Mouse (Mus musculus): ENCODE data around the gene Gm26741. TPM values are rescaled to one million over a fixed set of nuclear protein-coding genes. Genes with fewer than 3 reads are reported as not detected.

Gene Gm26741
- polyA plus RNA-seq, 1 experiment from 2014 or later = not detected

GRCm38 (mm10) chr10:52376422-52376821, 17.9 kb downstream of the Gm26741 start:
- peaks cover 21% of the 10 kb centered on the region for H3K4me1 ChIP-seq (replicated peaks)
- H3K4me2 ChIP-seq = no peak overlapping the region
- H3K9me3 ChIP-seq = no peaks in the 10 kb centered on the region
- H3K4me3 ChIP-seq = no peak overlapping the region
- WGBS = 97% methylated on average over 2 of the region's 2 CpGs
- no peaks in the 10 kb centered on the region for H3K36me3 ChIP-seq
- ATAC-seq (ENCODE audit: low FRiP score, low read depth) = no peak
- H3K9ac ChIP-seq = no peak overlapping the region
- no peaks in the 10 kb centered on the region for H3K27me3 ChIP-seq
- no peak overlapping the region for H3K27ac ChIP-seq (replicated peaks)

- ATAC-seq (ENCODE audit: low FRiP score, low read depth) = no peak
- no peak overlapping the region for H3K4me3 ChIP-seq
- WGBS = 90% methylated on average over 2 of the region's 2 CpGs
These were observed 19.2 kb downstream of the Gm26741 start for GRCm38 (mm10) chr10:52377813-52378212.

DNA sequence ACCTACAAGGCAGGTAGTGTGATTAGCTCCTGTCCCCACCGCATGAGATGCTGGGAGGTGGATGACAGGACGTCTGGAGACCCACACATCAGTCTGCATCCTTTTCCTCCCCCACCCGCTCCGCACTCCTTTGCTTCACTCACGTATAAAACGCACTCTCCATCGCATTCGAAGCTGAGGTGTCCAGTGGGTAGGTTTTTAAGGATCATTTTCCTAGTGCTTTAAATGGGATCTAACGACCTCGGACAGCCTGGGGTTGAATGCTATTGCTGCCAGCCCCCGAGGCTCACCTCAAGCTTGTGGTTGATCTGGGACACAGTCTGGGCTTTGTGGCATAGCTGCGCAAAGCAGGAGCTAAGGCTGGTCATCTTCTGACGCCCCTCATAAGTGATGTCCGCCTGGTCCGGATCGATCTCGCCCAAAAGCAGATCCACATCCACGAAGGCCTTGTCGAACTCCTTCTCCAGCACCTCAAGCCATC, 22.8 kb downstream of the Gm26741 start:
- Histone ChIP-seq H3K9ac (peak overlapping the region; percentile 65), H3K36me3 (no peaks in the 10 kb centered on the region), H3K27me3 (no peaks in the 10 kb centered on the region), H3K4me1 (replicated peaks) (peaks cover 26% of the 10 kb centered on the region), H3K9me3 (no peaks in the 10 kb centered on the region), H3K4me3 (peak overlapping the region; percentile 63), H3K27ac (replicated peaks) (peak overlapping the region; percentile 97), H3K4me2 (peak overlapping the region; percentile 67)
- peak; percentile 64 for ATAC-seq (ENCODE audit: low FRiP score, low read depth)
- WGBS = under 1% methylated on average over 19 of the region's 19 CpGs

More at GRCm38 (mm10) chr10:52377813-52378212, 19.2 kb downstream of the Gm26741 start:
- H3K4me1 ChIP-seq (replicated peaks) = peaks cover 24% of the 10 kb centered on the region
- H3K9me3 ChIP-seq = no peaks in the 10 kb centered on the region
- H3K27ac ChIP-seq (replicated peaks) = no peak overlapping the region
- no peak overlapping the region for H3K9ac ChIP-seq
- H3K4me2 ChIP-seq = no peak overlapping the region
- H3K27me3 ChIP-seq = no peaks in the 10 kb centered on the region
- no peaks in the 10 kb centered on the region for H3K36me3 ChIP-seq

GRCm38 (mm10) chr10:52381845-52382591, 23.5 kb downstream of the Gm26741 start, which contains the start of gene Gopc:
TSS of gene Gopc (minus strand) at chr10:52382124.
- Histone ChIP-seq H3K4me2 (peak within 1 kb of the TSS; percentile 69), H3K27me3 (no peaks in the 10 kb centered on the region), H3K27ac (replicated peaks) (peak within 1 kb of the TSS; percentile 97), H3K4me1 (replicated peaks) (peaks cover 26% of the 10 kb centered on the region), H3K9me3 (no peaks in the 10 kb centered on the region), H3K36me3 (no peaks in the 10 kb centered on the region), H3K4me3 (peak within 1 kb of the TSS; percentile 63), H3K9ac (peak within 1 kb of the TSS; percentile 65)
- ATAC-seq (ENCODE audit: low FRiP score, low read depth) = peak; percentile 98
- 0% methylated on average over 64 of the region's 71 CpGs for WGBS

DNA sequence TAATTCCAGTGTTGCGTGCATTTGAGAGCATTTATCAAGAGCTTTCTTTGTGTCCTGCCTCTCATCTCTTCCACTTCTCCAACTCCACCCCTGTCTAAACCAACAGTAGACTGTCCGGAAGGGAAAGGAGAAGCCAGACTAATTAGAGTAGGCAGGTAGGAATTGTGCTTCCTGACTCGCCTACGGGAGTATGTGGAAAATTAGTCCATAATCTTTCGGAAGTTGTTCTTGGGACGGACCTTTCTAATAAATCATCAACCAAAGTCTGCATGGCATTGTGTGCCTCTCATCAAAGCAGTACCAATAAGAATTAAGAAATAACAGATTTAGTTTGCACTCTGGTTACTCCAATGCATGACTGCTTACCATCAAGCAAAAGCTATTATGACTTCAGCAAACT, 24.5 kb downstream of the Gm26741 start:
- no peak for ATAC-seq (ENCODE audit: low FRiP score, low read depth)
- H3K9ac ChIP-seq = peak overlapping the region; percentile 61; the same call in 1 of the 2 replicates
- H3K36me3 ChIP-seq = no peaks in the 10 kb centered on the region
- H3K9me3 ChIP-seq = no peaks in the 10 kb centered on the region
- H3K27me3 ChIP-seq = no peaks in the 10 kb centered on the region
- peak overlapping the region; percentile 69 for H3K4me2 ChIP-seq
- no peak overlapping the region for H3K27ac ChIP-seq (replicated peaks)
- peaks cover 22% of the 10 kb centered on the region for H3K4me1 ChIP-seq (replicated peaks)
- 87% methylated on average over 6 of the region's 6 CpGs for WGBS
- H3K4me3 ChIP-seq = peak overlapping the region; percentile 63

DNA sequence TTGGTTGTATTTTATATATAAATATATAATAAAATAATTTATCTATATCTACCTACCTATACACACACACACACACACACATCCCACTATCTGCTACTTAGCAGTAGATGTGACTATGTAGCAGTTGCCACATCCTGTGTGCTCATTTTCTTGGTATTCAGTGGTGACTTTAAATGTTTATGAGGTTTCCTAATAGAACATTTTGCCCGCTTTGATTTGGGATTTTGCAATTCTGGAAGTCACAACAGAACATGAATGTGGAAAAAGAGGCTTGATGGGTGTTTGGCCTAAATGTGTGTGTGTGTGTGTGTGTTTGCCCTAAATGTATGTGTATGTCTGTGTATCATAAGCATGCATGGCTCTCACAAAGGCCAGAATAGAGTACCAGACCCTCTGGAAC, 25.0 kb downstream of the Gm26741 start:
- H3K4me2 ChIP-seq = no peak overlapping the region
- 97% methylated on average over 1 of the region's 1 CpGs for WGBS
- no peak overlapping the region for H3K9ac ChIP-seq
- ATAC-seq (ENCODE audit: low FRiP score, low read depth) = no peak
- H3K9me3 ChIP-seq = no peaks in the 10 kb centered on the region
- H3K27me3 ChIP-seq = no peaks in the 10 kb centered on the region
- H3K27ac ChIP-seq (replicated peaks) = no peak overlapping the region
- peaks cover 18% of the 10 kb centered on the region for H3K4me1 ChIP-seq (replicated peaks)
- no peaks in the 10 kb centered on the region for H3K36me3 ChIP-seq
- no peak overlapping the region for H3K4me3 ChIP-seq

GRCm38 (mm10) chr10:52384823-52385610, 26.4 kb downstream of the Gm26741 start:
- no peaks in the 10 kb centered on the region for H3K27me3 ChIP-seq
- ATAC-seq (ENCODE audit: low FRiP score, low read depth) = no peak

GRCm38 (mm10) chr10:52387192-52387591, 28.6 kb downstream of the Gm26741 start:
- no peak overlapping the region for H3K4me2 ChIP-seq
- no peak for ATAC-seq (ENCODE audit: low FRiP score, low read depth)
- peaks cover 5% of the 10 kb centered on the region for H3K4me1 ChIP-seq (replicated peaks)
- 76% methylated on average over 4 of the region's 4 CpGs for WGBS
- H3K9ac ChIP-seq = no peak overlapping the region
- H3K36me3 ChIP-seq = no peaks in the 10 kb centered on the region
- H3K9me3 ChIP-seq = no peaks in the 10 kb centered on the region
- H3K27me3 ChIP-seq = no peaks in the 10 kb centered on the region
- H3K27ac ChIP-seq (replicated peaks) = no peak overlapping the region
- H3K4me3 ChIP-seq = no peak overlapping the region

More at GRCm38 (mm10) chr10:52384823-52385610, 26.4 kb downstream of the Gm26741 start:
- WGBS = 39% methylated on average over 8 of the region's 8 CpGs
- Histone ChIP-seq H3K9me3 (no peaks in the 10 kb centered on the region), H3K4me3 (no peak overlapping the region), H3K27ac (replicated peaks) (no peak overlapping the region), H3K4me1 (replicated peaks) (peaks cover 5% of the 10 kb centered on the region), H3K36me3 (no peaks in the 10 kb centered on the region), H3K4me2 (no peak overlapping the region), H3K9ac (no peak overlapping the region)

GRCm38 (mm10) chr10:52388922-52389430, 30.4 kb downstream of the Gm26741 start, which contains the start of gene Nepn:
TSS of gene Nepn (plus strand) at chr10:52388972.
- Histone ChIP-seq H3K27me3 (no peaks in the 10 kb centered on the region), H3K4me3 (no peak within 1 kb of the TSS), H3K9me3 (no peaks in the 10 kb centered on the region), H3K4me2 (no peak within 1 kb of the TSS), H3K36me3 (no peaks in the 10 kb centered on the region), H3K9ac (no peak within 1 kb of the TSS), H3K4me1 (replicated peaks) (no peaks in the 10 kb centered on the region), H3K27ac (replicated peaks) (no peak within 1 kb of the TSS)
- ATAC-seq (ENCODE audit: low FRiP score, low read depth) = no peak
- WGBS = 77% methylated on average over 5 of the region's 5 CpGs

DNA sequence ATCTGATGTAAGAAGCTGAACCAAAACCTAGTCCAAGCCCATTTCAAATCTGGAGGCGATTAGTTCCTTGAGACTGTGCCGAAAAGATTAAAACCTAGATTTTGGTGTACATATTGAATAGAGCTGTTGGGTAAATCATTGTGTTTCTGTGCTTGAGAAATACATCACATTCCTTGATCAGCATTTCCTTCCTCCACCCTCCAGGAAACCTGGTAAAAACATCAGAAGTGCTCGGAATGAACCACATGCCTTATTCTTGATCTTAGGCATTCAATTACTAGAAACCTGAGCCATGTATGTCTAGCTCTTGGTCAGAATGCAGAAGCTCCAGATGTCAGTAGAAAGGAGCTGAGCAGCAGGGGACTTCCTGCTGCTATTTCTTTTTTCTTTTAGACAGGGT, 30.9 kb downstream of the Gm26741 start:
- Histone ChIP-seq H3K4me1 (replicated peaks) (no peaks in the 10 kb centered on the region), H3K27ac (replicated peaks) (no peak overlapping the region), H3K4me2 (no peak overlapping the region), H3K9ac (no peak overlapping the region), H3K9me3 (no peaks in the 10 kb centered on the region), H3K4me3 (no peak overlapping the region), H3K36me3 (no peaks in the 10 kb centered on the region), H3K27me3 (no peaks in the 10 kb centered on the region)
- ATAC-seq (ENCODE audit: low FRiP score, low read depth) = no peak
- WGBS = 83% methylated on average over 3 of the region's 3 CpGs

DNA sequence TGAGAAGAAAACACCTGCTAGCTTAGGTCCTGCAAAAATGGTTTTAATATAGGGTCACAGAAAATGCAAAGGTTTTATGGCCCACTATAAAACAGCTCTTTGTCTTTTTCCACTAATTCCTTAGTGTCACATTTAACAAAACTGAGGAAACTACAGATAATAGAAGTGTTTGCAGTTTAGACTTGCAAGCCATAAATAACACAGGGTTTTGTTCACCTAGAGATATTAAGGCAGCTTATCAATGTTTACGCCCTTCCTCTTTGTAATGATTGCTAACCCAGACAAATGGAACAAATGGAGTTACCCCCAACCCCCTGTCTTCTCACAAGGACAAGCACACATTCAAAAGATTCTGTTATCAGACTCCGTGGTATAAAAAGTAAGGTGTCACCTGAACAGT, 32.6 kb downstream of the Gm26741 start:
- ATAC-seq (ENCODE audit: low FRiP score, low read depth) = no peak
- Histone ChIP-seq H3K4me2 (no peak overlapping the region), H3K27ac (replicated peaks) (no peak overlapping the region), H3K9ac (no peak overlapping the region), H3K9me3 (no peaks in the 10 kb centered on the region), H3K4me1 (replicated peaks) (no peaks in the 10 kb centered on the region), H3K27me3 (no peaks in the 10 kb centered on the region), H3K36me3 (no peaks in the 10 kb centered on the region), H3K4me3 (no peak overlapping the region)
- 76% methylated on average over 2 of the region's 2 CpGs for WGBS

DNA sequence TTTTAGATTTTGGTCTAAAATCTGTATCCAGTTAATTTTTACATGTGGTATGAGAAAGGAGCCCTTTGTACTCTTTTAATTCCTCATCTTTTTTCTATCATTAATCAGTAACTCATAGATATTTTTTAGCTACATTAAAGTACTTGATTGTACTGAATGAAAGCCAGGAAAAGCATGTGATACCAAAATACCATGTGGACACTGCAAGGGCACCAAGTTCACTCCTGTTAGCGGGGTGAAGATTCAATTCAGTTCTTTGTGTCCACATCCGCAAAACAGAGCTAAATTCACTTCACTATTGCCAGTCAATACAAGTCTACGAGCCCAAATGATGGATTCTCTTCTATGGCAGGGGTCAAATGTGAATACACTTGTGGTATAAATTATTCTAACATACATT, 38.1 kb downstream of the Gm26741 start:
- 91% methylated on average over 3 of the region's 3 CpGs for WGBS
- no peaks in the 10 kb centered on the region for H3K36me3 ChIP-seq
- H3K4me3 ChIP-seq = no peak overlapping the region
- no peaks in the 10 kb centered on the region for H3K27me3 ChIP-seq
- no peak for ATAC-seq (ENCODE audit: low FRiP score, low read depth)
- no peaks in the 10 kb centered on the region for H3K9me3 ChIP-seq
- no peak overlapping the region for H3K27ac ChIP-seq (replicated peaks)
- H3K4me1 ChIP-seq (replicated peaks) = no peaks in the 10 kb centered on the region
- H3K4me2 ChIP-seq = no peak overlapping the region
- H3K9ac ChIP-seq = no peak overlapping the region
